Mouse (Mus musculus): ENCODE measurements around the gene Vil1.

DNA sequence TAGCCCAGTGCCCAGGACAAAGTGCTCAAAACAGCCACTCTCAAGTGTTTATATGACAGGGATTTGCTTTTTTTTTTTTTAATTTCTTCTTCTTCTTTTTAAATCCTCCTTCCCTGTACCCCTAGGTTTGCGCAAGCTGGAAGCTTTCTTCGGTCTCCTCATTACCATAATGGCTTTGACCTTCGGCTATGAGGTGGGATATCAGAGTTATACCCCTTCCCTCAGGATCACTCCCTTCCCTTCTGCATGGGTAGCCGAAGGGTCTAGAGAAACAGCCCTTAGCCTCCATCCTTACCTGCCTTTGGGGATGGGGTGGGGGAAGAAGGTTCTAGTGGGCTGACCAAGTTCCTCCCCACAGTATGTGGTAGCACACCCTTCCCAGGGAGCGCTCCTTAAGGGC is 28.7 kb upstream of the Vil1 start:
- TF ChIP-seq CTCF (IDR thresholded peaks at IDR 0.05; ENCODE audit: borderline replicate concordance, control insufficient read depth, extremely low read depth, insufficient read depth, low read length, poor library complexity): no peak
- no peak for TF ChIP-seq POLR2A (IDR thresholded peaks at IDR 0.05; ENCODE audit: control insufficient read depth, extremely low read depth, insufficient read depth, low read length, poor library complexity)
